Mouse (Mus musculus) testis, adult 2 months (tissue): ENCODE data around the gene Aqp2. TPM values are rescaled to one million over a fixed set of nuclear protein-coding genes. Genes with fewer than 3 reads are reported as not detected.

Experiments used
- H3K27ac ChIP-seq: fragments of 200-500 bp; 2 replicates; pipeline ENCODE4 v1.5.1; 2012; ENCODE audit warnings: low read depth, low read length; ENCODE audit not compliant: control insufficient read depth, insufficient read depth
- H3K27me3 ChIP-seq: fragments of 200-500 bp; 2 replicates; pipeline ENCODE4 v1.6.1; 2012; ENCODE audit warnings: mild to moderate bottlenecking, low read length, moderate library complexity; ENCODE audit not compliant: control insufficient read depth, insufficient read depth
- H3K36me3 ChIP-seq: fragments of 200-500 bp; 2 replicates; pipeline ENCODE4 v1.6.1; 2012; ENCODE audit warnings: mild to moderate bottlenecking, low read length; ENCODE audit not compliant: control insufficient read depth, insufficient read depth
- H3K4me1 ChIP-seq: fragments of 200-500 bp; 2 replicates; pipeline ENCODE4 v1.6.1; 2012; ENCODE audit warnings: low read length; ENCODE audit not compliant: control insufficient read depth, insufficient read depth
- H3K4me3 ChIP-seq: fragments of 200-500 bp; 2 replicates; pipeline ENCODE4 v1.5.1; 2012; ENCODE audit warnings: low read depth, mild to moderate bottlenecking, low read length, moderate library complexity, mixed read lengths; ENCODE audit not compliant: control insufficient read depth
- CTCF ChIP-seq: fragments of 200-500 bp; IDR thresholded peaks from 2 replicates; pipeline ENCODE4 v1.5.1; 2012; ENCODE audit warnings: low read depth, mild to moderate bottlenecking, inconsistent platforms, low read length, moderate library complexity; ENCODE audit not compliant: control insufficient read depth, insufficient read depth, insufficient replicate concordance
- POLR2A ChIP-seq: fragments of 200-500 bp; IDR thresholded peaks from 2 replicates; pipeline ENCODE4 v1.6.1; 2012; ENCODE audit warnings: low read depth, mild to moderate bottlenecking, inconsistent platforms, low read length, moderate library complexity; ENCODE audit not compliant: control insufficient read depth
- polyA plus RNA-seq: library from polyadenylated mRNA; depleted of rRNA; stranded (reverse); fragments of >200 nt; gene quantifications from 2 replicates; pipeline ENCODE4 v1.2.3, GENCODE M21; 2012

Aqp2 gene
- polyA plus RNA-seq, 1 experiment = 13.8 TPM

- Histone ChIP-seq H3K4me1 (peaks cover 4% of the 10 kb centered on the region), H3K27ac (no peak within 1 kb of the TSS), H3K4me3 (no peak within 1 kb of the TSS), H3K36me3 (no peaks in the 10 kb centered on the region), H3K27me3 (no peaks in the 10 kb centered on the region)
- TF ChIP-seq POLR2A (no peak), CTCF (no peak)
Measured at GRCm38 (mm10) chr15:99600986-99601822, 22.3 kb downstream of the Aqp2 start, which contains the start of gene Aqp6. Aqp6 (plus strand) TSS chr15:99601400.

GRCm38 (mm10) chr15:99601823-99602120, 22.9 kb downstream of the Aqp2 start:
- Histone ChIP-seq H3K27ac (no peak overlapping the region), H3K4me3 (no peak overlapping the region), H3K4me1 (peaks cover 4% of the 10 kb centered on the region), H3K27me3 (no peaks in the 10 kb centered on the region), H3K36me3 (no peaks in the 10 kb centered on the region)
- TF ChIP-seq POLR2A = no peak
- no peak for TF ChIP-seq CTCF

GRCm38 (mm10) chr15:99602206-99602820, 23.5 kb downstream of the Aqp2 start:
- Histone ChIP-seq H3K27ac (no peak overlapping the region), H3K4me1 (peaks cover 4% of the 10 kb centered on the region), H3K36me3 (no peaks in the 10 kb centered on the region), H3K4me3 (no peak overlapping the region), H3K27me3 (no peaks in the 10 kb centered on the region)
- TF ChIP-seq POLR2A (no peak), CTCF (no peak)

- H3K27ac ChIP-seq = no peak overlapping the region
- no peaks in the 10 kb centered on the region for H3K27me3 ChIP-seq
- H3K36me3 ChIP-seq = no peaks in the 10 kb centered on the region
- peaks cover 4% of the 10 kb centered on the region for H3K4me1 ChIP-seq
- no peak for TF ChIP-seq POLR2A
- no peak for TF ChIP-seq CTCF
- no peak overlapping the region for H3K4me3 ChIP-seq
Measured at GRCm38 (mm10) chr15:99603216-99603615, 24.4 kb downstream of the Aqp2 start.

- Histone ChIP-seq H3K27ac (no peak overlapping the region), H3K4me3 (no peak overlapping the region), H3K27me3 (no peaks in the 10 kb centered on the region), H3K36me3 (no peaks in the 10 kb centered on the region), H3K4me1 (peaks cover 4% of the 10 kb centered on the region)
- TF ChIP-seq CTCF (no peak), POLR2A (no peak)
Measured at GRCm38 (mm10) chr15:99605595-99605994, 26.7 kb downstream of the Aqp2 start.

GRCm38 (mm10) chr15:99606515-99606914, 27.7 kb downstream of the Aqp2 start:
- peaks cover 3% of the 10 kb centered on the region for H3K4me1 ChIP-seq
- no peaks in the 10 kb centered on the region for H3K27me3 ChIP-seq
- no peak overlapping the region for H3K27ac ChIP-seq
- TF ChIP-seq CTCF (no peak), POLR2A (no peak)
- H3K36me3 ChIP-seq = no peaks in the 10 kb centered on the region
- H3K4me3 ChIP-seq = no peak overlapping the region

GRCm38 (mm10) chr15:99607388-99608113, 28.7 kb downstream of the Aqp2 start:
- H3K36me3 ChIP-seq = no peaks in the 10 kb centered on the region
- no peak overlapping the region for H3K27ac ChIP-seq
- H3K4me1 ChIP-seq = 0 out of 2 replicates have a peak, but pooled peaks cover under 1% of the 10 kb centered on the region
- TF ChIP-seq CTCF (no peak), POLR2A (no peak)
- no peaks in the 10 kb centered on the region for H3K27me3 ChIP-seq
- no peak overlapping the region for H3K4me3 ChIP-seq
